Mouse (Mus musculus) heart, adult 2 months (tissue): ENCODE measurements around the gene Homez. TPM values are rescaled to one million over a fixed set of nuclear protein-coding genes. Genes with fewer than 3 reads are reported as not detected.

Experiments used
- DNase-seq, 2 experiments: peaks; one replicate each; pipeline ENCODE4 v3.0.0; 2021
- H3K27ac ChIP-seq: fragments of 200-600 bp; 2 replicates; pipeline ENCODE4 v1.8.1; 2022
- H3K27me3 ChIP-seq: fragments of 200-500 bp; 2 replicates; pipeline ENCODE4 v1.6.1; 2012; ENCODE audit warnings: mild to moderate bottlenecking, low read length, inconsistent platforms, mixed read lengths; ENCODE audit not compliant: control insufficient read depth, insufficient read depth
- H3K36me3 ChIP-seq: fragments of 200-500 bp; 2 replicates; pipeline ENCODE4 v1.6.1; 2012; ENCODE audit warnings: low read length, inconsistent platforms; ENCODE audit not compliant: control insufficient read depth, insufficient read depth
- H3K4me1 ChIP-seq: fragments of 200-500 bp; 2 replicates; pipeline ENCODE4 v1.6.1; 2011; ENCODE audit warnings: low read length; ENCODE audit not compliant: control insufficient read depth, insufficient read depth
- H3K4me3 ChIP-seq: fragments of 200-600 bp; 2 replicates; pipeline ENCODE4 v1.8.1; 2022
- H3K79me2 ChIP-seq: fragments of 200-500 bp; replicated peaks from 2 replicates; pipeline ENCODE4 v1.6.1; 2012; ENCODE audit warnings: mild to moderate bottlenecking, inconsistent platforms, low read length, moderate library complexity, mixed read lengths; ENCODE audit not compliant: control insufficient read depth, insufficient read depth
- H3K9ac ChIP-seq: fragments of 200-500 bp; 2 replicates; pipeline ENCODE4 v1.6.1; 2012; ENCODE audit warnings: low read depth, mild to moderate bottlenecking, control low read depth, inconsistent platforms, low read length, mixed read lengths
- CTCF ChIP-seq: fragments of 200-600 bp; IDR thresholded peaks from 2 replicates; pipeline ENCODE4 v1.8.1; 2022; ENCODE audit warnings: antibody characterized with exemption, mild to moderate bottlenecking, moderate library complexity
- EP300 ChIP-seq: fragments of 200-500 bp; IDR thresholded peaks from 2 replicates; pipeline ENCODE4 v1.6.1; 2011; ENCODE audit warnings: low read depth, low read length, control low read depth; ENCODE audit not compliant: insufficient read depth
- POLR2A ChIP-seq: fragments of 200-500 bp; IDR thresholded peaks from 2 replicates; pipeline ENCODE4 v1.6.1; 2011; ENCODE audit warnings: mild to moderate bottlenecking, low read depth, low read length, control low read depth; ENCODE audit not compliant: insufficient read depth
- WGBS: fragments of 180-500 bp; shearing (Covaris S2); methylation state at CpG from one replicate; pipeline ENCODE4 v1.1.7; 2018; 5-methylcytosine and 5-hydroxymethylcytosine counted together
- intact Hi-C: fragments of 180-260 bp; cut with DNase I; formaldehyde crosslinking; loops from one replicate; pipeline ENCODE4 v1.15.1; 2025
- long read RNA-seq: library from polyadenylated mRNA; stranded (forward); transcript quantifications from one replicate; pipeline ENCODE4 v2.0.0, GENCODE M21; 2021
- polyA plus RNA-seq: library from polyadenylated mRNA; depleted of rRNA; stranded (reverse); fragments of >200 nt; gene quantifications from 2 replicates; pipeline ENCODE4 v1.2.3, GENCODE M21; 2012; rRNA removed
- total RNA-seq, 2 experiments: library from RNA; stranded (reverse); gene quantifications; 2 replicates each; pipeline ENCODE4 v1.2.3; 2021

The Homez gene
- total RNA-seq: 1 to 10 TPM; 4.1 to 7.2 TPM
- 2.6 and 3.1 TPM in 2 replicates for polyA plus RNA-seq
- long read RNA-seq, full-length matches to known transcripts: 4 of 6 reads
- long read RNA-seq, partial matches to known transcripts: 0 of 6 reads
- long read RNA-seq, other reads (novel, unspliced or antisense): 2 of 6 reads

- 88% methylated on average over 5 of the region's 5 CpGs for WGBS
- intact Hi-C loops: no loop called here
- no peaks in the 10 kb centered on the region for H3K36me3 ChIP-seq
- H3K27ac ChIP-seq: no peak within 1 kb of the TSS
- H3K27me3 ChIP-seq: no peaks in the 10 kb centered on the region
- H3K4me3 ChIP-seq: no peak within 1 kb of the TSS
- no peak for DNase-seq
- H3K9ac ChIP-seq: no peak within 1 kb of the TSS
- H3K4me1 ChIP-seq: peaks cover 1% of the 10 kb centered on the region; the same call in 1 of the 2 replicates
- no peaks in the 10 kb centered on the region for H3K79me2 ChIP-seq
- TF ChIP-seq CTCF (no peak), POLR2A (no peak), EP300 (no peak)
Measured at GRCm38 (mm10) chr14:54870861-54871260, at the start of gene Homez. Gene Homez (minus strand): TSS chr14:54870961.

- no peak for DNase-seq
- no peaks in the 10 kb centered on the region for H3K36me3 ChIP-seq
- H3K9ac ChIP-seq: no peak overlapping the region
- no peaks in the 10 kb centered on the region; the same call in 1 of the 2 replicates for H3K4me1 ChIP-seq
- H3K4me3 ChIP-seq: no peak overlapping the region
- no peaks in the 10 kb centered on the region for H3K79me2 ChIP-seq
- H3K27me3 ChIP-seq: no peaks in the 10 kb centered on the region
- H3K27ac ChIP-seq: no peak overlapping the region
- TF ChIP-seq POLR2A: no peak
- TF ChIP-seq CTCF: no peak
- no peak for TF ChIP-seq EP300
- intact Hi-C loops: no loop called here
- WGBS: 71% methylated on average over 16 of the region's 16 CpGs
Measured at GRCm38 (mm10) chr14:54920076-54920685, 49.4 kb upstream of the Homez start.

- peak overlapping the region; percentile 93 for H3K4me3 ChIP-seq
- peak overlapping the region; percentile 10; the same call in 1 of the 2 replicates for H3K9ac ChIP-seq
- no peak for TF ChIP-seq CTCF
- H3K27ac ChIP-seq: no peak overlapping the region
- H3K4me1 ChIP-seq: peaks cover 5% of the 10 kb centered on the region
- intact Hi-C loops: no loop called here
- H3K36me3 ChIP-seq: no peaks in the 10 kb centered on the region
- H3K79me2 ChIP-seq: no peaks in the 10 kb centered on the region
- WGBS: 22% methylated on average over 10 of the region's 10 CpGs
- DNase-seq: no peak
- peaks cover 3% of the 10 kb centered on the region; the same call in 1 of the 2 replicates for H3K27me3 ChIP-seq
Measured at GRCm38 (mm10) chr14:54913343-54913742, 42.6 kb upstream of the Homez start.

- intact Hi-C loops: no loop called here
- peaks cover 5% of the 10 kb centered on the region for H3K4me1 ChIP-seq
- peak; percentile 72 to 82 for DNase-seq
- H3K36me3 ChIP-seq: no peaks in the 10 kb centered on the region
- peak within 1 kb of the TSS; percentile 91 for H3K9ac ChIP-seq
- no peaks in the 10 kb centered on the region for H3K79me2 ChIP-seq
- peak; percentile 82 for TF ChIP-seq POLR2A
- TF ChIP-seq EP300: no peak
- no peak for TF ChIP-seq CTCF
- peak within 1 kb of the TSS; percentile 93 for H3K4me3 ChIP-seq
- peaks cover 3% of the 10 kb centered on the region; the same call in 1 of the 2 replicates for H3K27me3 ChIP-seq
- WGBS: 0% methylated on average over 27 of the region's 28 CpGs
- H3K27ac ChIP-seq: peak within 1 kb of the TSS; percentile 36
Measured at GRCm38 (mm10) chr14:54912886-54913285, 42.1 kb upstream of the Homez start, which contains the start of gene Slc22a17. Gene Slc22a17 (minus strand): TSS chr14:54913132.

GRCm38 (mm10) chr14:54912109-54912850 lies 41.5 kb upstream of the Homez start:
- intact Hi-C loops: no loop called here
- peaks cover 5% of the 10 kb centered on the region for H3K4me1 ChIP-seq
- TF ChIP-seq CTCF (no peak), POLR2A (no peak), EP300 (no peak)
- peaks cover 3% of the 10 kb centered on the region; the same call in 1 of the 2 replicates for H3K27me3 ChIP-seq
- H3K79me2 ChIP-seq: no peaks in the 10 kb centered on the region
- peak overlapping the region; percentile 36 for H3K27ac ChIP-seq
- H3K4me3 ChIP-seq: peak overlapping the region; percentile 93
- H3K9ac ChIP-seq: peak overlapping the region; percentile 91
- no peaks in the 10 kb centered on the region for H3K36me3 ChIP-seq
- WGBS: 7% methylated on average over 58 of the region's 69 CpGs
- no peak for DNase-seq

- no peak overlapping the region for H3K9ac ChIP-seq
Measured at GRCm38 (mm10) chr14:54908682-54909081, 37.9 kb upstream of the Homez start.

More at GRCm38 (mm10) chr14:54908682-54909081, 37.9 kb upstream of the Homez start:
- H3K4me1 ChIP-seq: peaks cover 5% of the 10 kb centered on the region
- H3K27ac ChIP-seq: no peak overlapping the region
- WGBS: 57% methylated on average over 7 of the region's 7 CpGs
- H3K4me3 ChIP-seq: no peak overlapping the region
- TF ChIP-seq CTCF (no peak), POLR2A (no peak), EP300 (no peak)
- no peaks in the 10 kb centered on the region for H3K36me3 ChIP-seq
- no peaks in the 10 kb centered on the region for H3K79me2 ChIP-seq
- DNase-seq: no peak
- peaks cover 3% of the 10 kb centered on the region; the same call in 1 of the 2 replicates for H3K27me3 ChIP-seq
- intact Hi-C loops: no loop called here
